Mouse (Mus musculus) frontal cortex, adult 2 months (tissue): ENCODE measurements at regions not wholly inside any gene's neighbourhood (a gene's known extent, or its start where the extent isn't known, plus 50 kb on each side); places are given as distances from the start of the nearest gene placed in this dataset.
A peak's percentile ranks its signal among the peaks of the same experiment; 100 is the strongest.
"Not testable (repeated sequence)": the region's sequence is repeated elsewhere in the genome, so short reads cannot be mapped to it uniquely, and the experiment has no call there.

Experiments used
- DNase-seq, 2 experiments: peaks; one replicate each; pipeline ENCODE4 v3.0.0; 2022; ENCODE audit warnings: low spot score in 1 of 2; ENCODE audit errors: extremely low spot score in 1 of 2

GRCm38 (mm10) chr5:134046086-134046485, 53.4 kb upstream of the Castor2 start:
- no peak for DNase-seq

- DNase-seq, result not testable (repeated sequence)
These were observed 56.6 kb upstream of the Castor2 start for GRCm38 (mm10) chr5:134042938-134043337.

- DNase-seq, result peak in 1 of 2 experiments; percentile 45
These were observed 72.1 kb upstream of the Castor2 start for GRCm38 (mm10) chr5:134027316-134027966.

GRCm38 (mm10) chr5:134019651-134020432, 79.7 kb upstream of the Castor2 start:
- DNase-seq, result no peak

- DNase-seq, result peak in 1 of 2 experiments; percentile 25
These were observed 85.0 kb upstream of the Castor2 start for GRCm38 (mm10) chr5:134014257-134015163.

GRCm38 (mm10) chr5:134013206-134013605, 86.3 kb upstream of the Castor2 start:
- no peak for DNase-seq

- no peak for DNase-seq
These were observed 89.7 kb upstream of the Castor2 start for GRCm38 (mm10) chr5:134009843-134010242.

- no peak for DNase-seq
These were observed 92.3 kb upstream of the Castor2 start for GRCm38 (mm10) chr5:134007127-134007771.

- DNase-seq, result peak; percentile 56 to 94
These were observed 92.9 kb upstream of the Castor2 start for GRCm38 (mm10) chr5:134006470-134007126.

- DNase-seq, result no peak
These were observed 93.5 kb upstream of the Castor2 start for GRCm38 (mm10) chr5:134006001-134006400.

- DNase-seq, result no peak
These were observed 99.4 kb upstream of the Castor2 start for GRCm38 (mm10) chr5:134000100-134000499.

- no peak for DNase-seq
These were observed 99.8 kb upstream of the Castor2 start for GRCm38 (mm10) chr5:133999698-134000097.

GRCm38 (mm10) chr5:133991994-133992393, 107.5 kb upstream of the Castor2 start:
- no peak for DNase-seq

GRCm38 (mm10) chr5:133991556-133991955, 108.0 kb upstream of the Castor2 start:
- no peak for DNase-seq

- DNase-seq, result peak in 1 of 2 experiments; percentile 2
These were observed 116.1 kb upstream of the Castor2 start for GRCm38 (mm10) chr5:133983249-133983966.

GRCm38 (mm10) chr5:133970421-133970914, 129.0 kb upstream of the Castor2 start:
- no peak for DNase-seq

GRCm38 (mm10) chr5:133963301-133963700, 136.2 kb upstream of the Castor2 start:
- no peak for DNase-seq

GRCm38 (mm10) chr5:133940841-133941240, 158.7 kb upstream of the Castor2 start:
- DNase-seq, result peak; percentile 33 to 45

- DNase-seq, result no peak
These were observed 159.5 kb upstream of the Castor2 start for GRCm38 (mm10) chr5:133940030-133940429.
